Mouse (Mus musculus): ENCODE data around the gene Olfr1501. TPM values are rescaled to one million over a fixed set of nuclear protein-coding genes. Genes with fewer than 3 reads are reported as not detected.
"Not testable (repeated sequence)": the region's sequence is repeated elsewhere in the genome, so short reads cannot be mapped to it uniquely, and the experiment has no call there.

Olfr1501 gene
- polyA plus RNA-seq (2016; fragmentation: Nextera tagmentation; extraction: Ambion mirVana): not detected in 2 replicates

DNA sequence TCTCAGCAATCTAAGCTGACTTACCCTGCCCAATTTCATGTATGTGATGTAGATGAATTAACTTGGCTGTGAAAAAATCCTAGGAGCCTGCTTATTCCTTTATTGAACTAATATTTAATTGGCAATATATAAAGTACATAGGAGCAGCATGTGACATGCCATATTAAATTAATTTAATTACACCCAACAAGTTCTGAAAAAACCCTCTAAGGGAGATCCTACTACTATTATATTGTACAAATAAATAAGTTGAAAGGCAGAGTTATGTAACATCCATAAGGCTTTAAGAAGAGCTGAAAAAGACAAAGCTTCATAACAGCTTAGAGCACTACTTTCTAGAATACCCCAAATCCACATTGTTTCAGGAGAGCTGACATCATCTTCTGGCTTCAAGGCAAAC lies at the start of gene Olfr1501:
TSS of gene Olfr1501 (minus strand) at position 101 of the 400 bp plus-strand sequence.
- not testable (repeated sequence) for H3K27ac ChIP-seq; H3K9ac ChIP-seq (replicated peaks); ATAC-seq (ENCODE audit: insufficient number of reproducible peaks, insufficient read depth, low FRiP score, low TSS enrichment, low read depth); H3K4me1 ChIP-seq (replicated peaks); H3K4me3 ChIP-seq (replicated peaks); H3K4me2 ChIP-seq; H3K36me3 ChIP-seq; H3K27me3 ChIP-seq; H3K9me3 ChIP-seq

DNA sequence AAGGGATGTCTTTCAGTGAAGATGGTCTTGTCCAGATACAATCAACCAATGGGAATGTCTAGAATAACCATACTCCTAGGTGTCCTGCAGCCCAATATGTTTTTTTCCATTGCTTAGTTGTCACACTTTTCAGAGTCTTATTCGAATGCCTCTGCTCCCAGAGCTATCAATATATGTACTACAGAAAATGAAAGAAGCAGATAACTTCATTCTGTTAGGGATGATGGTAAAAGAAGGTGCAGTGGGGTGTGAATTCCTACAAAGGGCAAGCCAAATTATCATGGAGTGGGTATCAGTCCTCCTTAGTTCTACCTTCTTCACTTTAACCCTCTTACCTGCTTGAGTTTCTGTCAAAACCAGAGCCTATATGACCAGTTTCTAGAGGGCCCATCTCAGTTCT lies 47.3 kb upstream of the Olfr1501 start, which contains the start of gene Olfr1504:
TSS of gene Olfr1504 (minus strand) at position 101 of the 400 bp plus-strand sequence.
- Histone ChIP-seq H3K4me1 (replicated peaks) (no peaks in the 10 kb centered on the region), H3K4me3 (replicated peaks) (no peak within 1 kb of the TSS), H3K36me3 (no peaks in the 10 kb centered on the region), H3K9ac (replicated peaks) (no peak within 1 kb of the TSS), H3K4me2 (no peak within 1 kb of the TSS), H3K27me3 (no peaks in the 10 kb centered on the region), H3K27ac (no peak within 1 kb of the TSS), H3K9me3 (no peaks in the 10 kb centered on the region)
- no peak for ATAC-seq (ENCODE audit: insufficient number of reproducible peaks, insufficient read depth, low FRiP score, low TSS enrichment, low read depth)
- WGBS: 69% methylated on average over 1 of the region's 1 CpGs

DNA sequence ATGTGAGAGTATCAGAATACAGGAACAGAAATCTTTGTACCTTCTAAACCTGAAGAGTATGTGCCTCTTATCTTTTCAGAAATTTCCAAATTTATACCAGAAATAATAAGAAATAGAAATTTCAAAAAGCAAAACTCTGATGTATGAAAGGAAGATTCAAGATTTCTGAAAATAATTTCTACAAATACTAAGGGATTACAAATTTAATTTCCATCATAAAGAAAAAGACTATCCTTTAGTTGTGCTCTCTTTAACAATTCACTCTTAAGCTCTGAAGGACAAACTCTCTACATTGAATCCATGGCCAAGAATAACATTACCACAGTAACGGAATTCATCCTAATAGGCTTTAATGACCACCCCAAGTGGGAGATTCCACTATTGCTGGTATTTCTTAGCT lies 11.0 kb upstream of the Olfr1501 start, which contains the start of gene Olfr1502:
TSS of gene Olfr1502 (plus strand) at position 301 of the 400 bp plus-strand sequence.
- Histone ChIP-seq H3K27me3 (no peaks in the 10 kb centered on the region), H3K4me2 (no peak within 1 kb of the TSS), H3K9ac (replicated peaks) (no peak within 1 kb of the TSS), H3K27ac (no peak within 1 kb of the TSS), H3K4me3 (replicated peaks) (no peak within 1 kb of the TSS), H3K4me1 (replicated peaks) (no peaks in the 10 kb centered on the region), H3K9me3 (no peaks in the 10 kb centered on the region), H3K36me3 (no peaks in the 10 kb centered on the region)
- ATAC-seq (ENCODE audit: insufficient number of reproducible peaks, insufficient read depth, low FRiP score, low TSS enrichment, low read depth): no peak
- WGBS: 94% methylated on average over 1 of the region's 1 CpGs

DNA sequence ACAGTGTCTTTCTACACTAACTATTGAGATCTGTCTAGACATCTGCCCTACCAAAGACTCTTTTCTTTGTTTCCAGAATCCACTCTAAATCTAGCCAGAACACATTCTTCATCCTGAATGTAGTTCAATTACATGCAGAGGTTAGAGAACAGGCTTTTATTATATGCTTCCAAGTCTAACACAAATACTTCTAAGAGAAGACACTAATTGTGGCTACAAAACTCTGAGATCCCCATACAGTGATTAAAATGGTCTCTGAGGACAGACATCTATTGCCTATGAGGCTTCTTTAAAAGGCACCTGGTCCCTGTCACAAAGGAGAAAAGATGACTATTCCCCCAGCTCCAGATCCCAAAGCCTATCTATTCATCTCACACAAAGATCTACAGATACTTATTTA lies 20.1 kb downstream of the Olfr1501 start, which contains the start of gene Olfr1500:
TSS of gene Olfr1500 (minus strand) at position 101 of the 400 bp plus-strand sequence.
- no peaks in the 10 kb centered on the region for H3K36me3 ChIP-seq
- H3K9me3 ChIP-seq: no peaks in the 10 kb centered on the region
- no peak within 1 kb of the TSS for H3K27ac ChIP-seq
- no peak within 1 kb of the TSS for H3K9ac ChIP-seq (replicated peaks)
- H3K4me1 ChIP-seq (replicated peaks): no peaks in the 10 kb centered on the region
- H3K27me3 ChIP-seq: no peaks in the 10 kb centered on the region
- no peak within 1 kb of the TSS for H3K4me3 ChIP-seq (replicated peaks)
- no peak within 1 kb of the TSS for H3K4me2 ChIP-seq
- ATAC-seq (ENCODE audit: insufficient number of reproducible peaks, insufficient read depth, low FRiP score, low TSS enrichment, low read depth): no peak

DNA sequence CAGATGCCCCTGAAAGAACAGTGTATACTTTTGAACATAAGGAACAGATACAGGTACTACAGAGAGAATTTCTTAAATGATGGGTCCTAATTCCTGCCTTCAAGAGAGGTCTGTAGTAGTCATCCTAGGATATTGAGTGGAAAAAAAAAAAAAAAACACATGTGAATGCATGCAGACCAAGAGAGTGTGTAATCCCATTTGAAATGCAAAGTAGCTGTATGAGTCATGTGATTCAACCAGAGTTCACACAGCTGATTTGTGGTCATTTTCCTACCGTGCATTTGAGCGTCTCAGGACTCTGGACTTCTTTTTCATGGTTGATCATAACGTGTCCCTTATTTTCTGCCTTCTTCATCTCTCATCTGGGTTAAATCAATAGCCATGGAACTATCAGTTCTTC lies 22.0 kb downstream of the Olfr1501 start:
- Histone ChIP-seq H3K9me3 (no peaks in the 10 kb centered on the region), H3K27ac (no peak overlapping the region), H3K36me3 (no peaks in the 10 kb centered on the region), H3K27me3 (no peaks in the 10 kb centered on the region), H3K4me2 (no peak overlapping the region), H3K9ac (replicated peaks) (no peak overlapping the region), H3K4me3 (replicated peaks) (no peak overlapping the region), H3K4me1 (replicated peaks) (no peaks in the 10 kb centered on the region)
- WGBS: 88% methylated on average over 3 of the region's 3 CpGs
- ATAC-seq (ENCODE audit: insufficient number of reproducible peaks, insufficient read depth, low FRiP score, low TSS enrichment, low read depth): no peak

DNA sequence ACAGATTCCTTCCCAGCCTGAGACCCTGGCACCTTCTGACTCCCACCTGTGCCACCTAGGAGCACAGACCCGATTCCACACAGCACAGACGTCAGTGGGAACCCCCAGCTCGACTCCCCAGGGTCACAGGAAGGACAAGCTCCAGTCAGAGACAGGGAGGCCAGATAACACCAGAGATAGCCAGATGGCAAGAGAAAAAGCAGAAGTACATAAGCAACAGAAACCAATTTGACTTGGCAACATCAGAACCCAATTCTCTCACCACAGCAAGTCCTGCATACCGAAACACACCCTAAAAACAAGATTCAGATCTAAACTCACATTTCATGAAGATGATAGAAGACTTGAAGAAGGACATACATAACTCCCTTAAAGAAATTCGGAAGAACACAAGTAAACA lies 29.6 kb downstream of the Olfr1501 start:
- H3K4me2 ChIP-seq: no peak overlapping the region
- H3K27ac ChIP-seq: no peak overlapping the region
- no peak overlapping the region for H3K9ac ChIP-seq (replicated peaks)
- no peak for ATAC-seq (ENCODE audit: insufficient number of reproducible peaks, insufficient read depth, low FRiP score, low TSS enrichment, low read depth)
- H3K36me3 ChIP-seq: no peaks in the 10 kb centered on the region
- no peak overlapping the region for H3K4me3 ChIP-seq (replicated peaks)
- H3K4me1 ChIP-seq (replicated peaks): no peaks in the 10 kb centered on the region
- no peaks in the 10 kb centered on the region for H3K9me3 ChIP-seq
- no peaks in the 10 kb centered on the region for H3K27me3 ChIP-seq
- WGBS: 70% methylated on average over 5 of the region's 5 CpGs

DNA sequence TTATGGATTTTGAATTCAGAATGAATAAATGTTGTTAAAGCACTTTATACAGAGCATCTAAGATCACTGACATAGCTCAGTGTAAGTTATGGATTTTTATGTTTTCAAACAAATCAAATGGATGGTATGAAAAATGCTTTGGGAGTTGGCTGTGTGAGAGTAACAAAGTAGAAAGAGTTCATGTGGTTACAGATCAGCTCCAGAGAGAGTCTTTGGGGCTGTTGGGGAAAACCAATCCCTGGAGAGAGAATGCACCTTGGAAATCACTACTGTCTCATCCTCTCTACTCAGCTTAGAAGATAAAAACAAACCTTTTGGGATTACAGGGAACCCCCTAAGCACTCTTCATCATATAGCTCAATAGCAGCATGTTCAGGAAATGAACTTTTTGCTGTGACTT lies 31.1 kb downstream of the Olfr1501 start, which contains the start of gene Olfr1499:
TSS of gene Olfr1499 (minus strand) at position 101 of the 400 bp plus-strand sequence.
- Histone ChIP-seq H3K4me1 (replicated peaks) (no peaks in the 10 kb centered on the region), H3K9me3 (no peaks in the 10 kb centered on the region), H3K27me3 (no peaks in the 10 kb centered on the region), H3K27ac (no peak within 1 kb of the TSS), H3K4me2 (no peak within 1 kb of the TSS), H3K4me3 (replicated peaks) (no peak within 1 kb of the TSS), H3K9ac (replicated peaks) (no peak within 1 kb of the TSS), H3K36me3 (no peaks in the 10 kb centered on the region)
- ATAC-seq (ENCODE audit: insufficient number of reproducible peaks, insufficient read depth, low FRiP score, low TSS enrichment, low read depth): no peak

DNA sequence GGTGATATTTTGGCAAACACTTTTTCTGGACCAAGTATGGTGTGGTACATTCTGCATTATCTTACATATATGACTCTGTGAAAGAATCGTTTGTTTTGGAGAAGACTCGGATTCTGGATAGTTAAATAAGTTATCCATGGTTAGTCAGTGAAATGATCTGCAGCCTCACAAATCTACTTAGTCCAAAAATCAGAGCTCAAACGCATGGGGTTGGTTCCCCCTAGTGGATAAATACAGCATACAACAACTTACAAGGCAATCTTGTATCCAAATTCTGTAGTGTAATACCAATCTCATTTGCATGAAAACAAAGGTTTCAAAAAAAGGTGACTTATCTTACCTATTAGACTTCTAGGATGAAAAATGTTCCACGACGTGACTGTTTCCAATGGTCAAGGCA lies 31.7 kb downstream of the Olfr1501 start:
- Histone ChIP-seq H3K36me3 (no peaks in the 10 kb centered on the region), H3K27me3 (no peaks in the 10 kb centered on the region), H3K4me2 (no peak overlapping the region), H3K9me3 (no peaks in the 10 kb centered on the region), H3K4me1 (replicated peaks) (no peaks in the 10 kb centered on the region), H3K9ac (replicated peaks) (no peak overlapping the region), H3K4me3 (replicated peaks) (no peak overlapping the region), H3K27ac (no peak overlapping the region)
- no peak for ATAC-seq (ENCODE audit: insufficient number of reproducible peaks, insufficient read depth, low FRiP score, low TSS enrichment, low read depth)
- WGBS: 38% methylated on average over 5 of the region's 5 CpGs

DNA sequence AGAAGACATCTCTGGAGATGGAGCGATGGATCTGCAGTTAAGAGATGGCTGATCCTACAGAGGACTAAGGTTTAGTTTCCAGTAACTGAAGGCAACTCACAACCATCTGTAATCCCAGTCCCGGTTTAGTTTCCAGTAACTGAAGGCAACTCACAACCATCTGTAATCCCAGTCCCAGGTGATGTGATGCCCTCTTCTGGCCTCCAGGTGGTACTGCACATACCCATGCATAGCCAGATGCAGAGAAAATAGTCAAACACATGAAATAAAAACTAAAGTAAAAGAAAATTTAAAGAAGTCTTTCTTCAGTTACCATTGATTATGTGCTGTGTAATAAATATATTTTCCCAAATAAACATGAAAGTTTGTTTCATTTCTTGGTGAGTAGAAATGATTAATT lies 37.7 kb downstream of the Olfr1501 start:
- Histone ChIP-seq H3K9ac (replicated peaks) (no peak overlapping the region), H3K36me3 (no peaks in the 10 kb centered on the region), H3K4me3 (replicated peaks) (no peak overlapping the region), H3K4me1 (replicated peaks) (no peaks in the 10 kb centered on the region), H3K4me2 (no peak overlapping the region), H3K9me3 (no peaks in the 10 kb centered on the region), H3K27ac (no peak overlapping the region), H3K27me3 (no peaks in the 10 kb centered on the region)
- no peak for ATAC-seq (ENCODE audit: insufficient number of reproducible peaks, insufficient read depth, low FRiP score, low TSS enrichment, low read depth)
- WGBS: 71% methylated on average over 2 of the region's 2 CpGs

DNA sequence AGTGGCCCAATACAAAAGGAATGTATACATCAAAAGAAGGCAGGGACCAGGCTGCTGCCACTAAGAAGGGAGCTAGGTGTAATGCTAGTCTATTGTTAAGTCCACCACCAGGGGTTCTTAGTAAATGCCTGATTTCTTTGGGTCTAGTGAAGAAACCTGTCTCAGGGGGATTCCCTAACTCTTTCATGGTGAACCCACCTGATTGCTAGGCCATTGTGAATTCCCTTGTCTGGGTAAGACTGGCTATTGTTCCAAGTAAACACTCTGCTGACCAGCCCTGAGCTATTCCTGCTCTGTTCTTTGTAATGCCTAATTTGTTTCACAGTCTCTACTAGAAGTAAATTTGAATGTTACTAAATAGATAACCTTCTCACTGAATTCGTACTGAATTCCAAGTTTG lies 45.0 kb downstream of the Olfr1501 start:
- ATAC-seq (ENCODE audit: insufficient number of reproducible peaks, insufficient read depth, low FRiP score, low TSS enrichment, low read depth): not testable (repeated sequence)
- WGBS: 70% methylated on average over 1 of the region's 1 CpGs

DNA sequence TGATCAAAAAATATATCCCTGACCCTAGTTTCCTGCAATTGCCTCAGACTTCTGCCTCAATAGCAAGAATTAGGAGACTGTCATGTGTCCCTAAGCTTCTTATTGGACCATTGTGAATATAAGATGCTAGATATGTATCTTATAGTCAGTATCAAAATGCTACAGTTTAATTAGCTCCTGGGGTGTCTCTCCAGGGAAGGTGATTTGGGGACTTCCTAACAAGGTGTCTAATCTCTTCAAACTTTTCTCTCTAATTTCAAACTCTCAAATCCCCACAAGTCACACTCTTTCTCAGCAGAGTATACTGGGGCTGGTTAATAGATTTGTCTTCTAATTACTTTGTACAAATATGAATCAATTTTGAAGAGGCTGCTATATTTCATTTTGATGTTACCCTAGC lies 52.4 kb downstream of the Olfr1501 start, which contains the start of gene Olfr1497:
TSS of gene Olfr1497 (minus strand) at position 101 of the 400 bp plus-strand sequence.
- ATAC-seq (ENCODE audit: insufficient number of reproducible peaks, insufficient read depth, low FRiP score, low TSS enrichment, low read depth): no peak
- Histone ChIP-seq H3K27me3 (no peaks in the 10 kb centered on the region), H3K9me3 (no peaks in the 10 kb centered on the region), H3K9ac (replicated peaks) (no peak within 1 kb of the TSS), H3K4me3 (replicated peaks) (no peak within 1 kb of the TSS), H3K36me3 (no peaks in the 10 kb centered on the region), H3K4me2 (no peak within 1 kb of the TSS), H3K27ac (no peak within 1 kb of the TSS), H3K4me1 (replicated peaks) (no peaks in the 10 kb centered on the region)

More for the DNA sequence above, 45.0 kb downstream of the Olfr1501 start:
- not testable (repeated sequence) for H3K4me3 ChIP-seq (replicated peaks); H3K9me3 ChIP-seq; H3K4me2 ChIP-seq; H3K27me3 ChIP-seq; H3K9ac ChIP-seq (replicated peaks); H3K4me1 ChIP-seq (replicated peaks); H3K36me3 ChIP-seq; H3K27ac ChIP-seq

Measured in limb, embryonic 12.5 days (tissue).